Mouse (Mus musculus) stomach, embryonic 15.5 days (tissue): Measurements from ENCODE around the gene Mast1. TPM values are rescaled to one million over a fixed set of nuclear protein-coding genes. Genes with fewer than 3 reads are reported as not detected.

Experiments used
- ATAC-seq: fragments of 200-750 bp; cut with Nextera tagmentation; 2 replicates; pipeline ENCODE4 v1.8.0; 2017; ENCODE audit warnings: low read depth, moderate number of reproducible peaks, moderate TSS enrichment; ENCODE audit not compliant: insufficient read depth, low FRiP score
- H3K27ac ChIP-seq: fragments of 300-500 bp; sonication (generic); 2 replicates; pipeline ENCODE4 v1.5.1; 2015; ENCODE audit warnings: mild to moderate bottlenecking, inconsistent platforms
- H3K27me3 ChIP-seq: fragments of 300-500 bp; sonication (generic); replicated peaks from 2 replicates; pipeline ENCODE4 v1.6.1; 2015; ENCODE audit warnings: inconsistent platforms
- H3K36me3 ChIP-seq: fragments of 300-500 bp; sonication (generic); 2 replicates; pipeline ENCODE4 v1.6.1; 2015; ENCODE audit warnings: inconsistent platforms
- H3K4me1 ChIP-seq: fragments of 300-500 bp; sonication (generic); 2 replicates; pipeline ENCODE4 v1.6.1; 2015; ENCODE audit warnings: inconsistent platforms
- H3K4me2 ChIP-seq: fragments of 300-500 bp; sonication (generic); 2 replicates; pipeline ENCODE4 v1.6.1; 2015; ENCODE audit warnings: mild to moderate bottlenecking, inconsistent platforms
- H3K4me3 ChIP-seq: fragments of 300-500 bp; sonication (generic); replicated peaks from 2 replicates; pipeline ENCODE4 v1.5.1; 2015; ENCODE audit warnings: inconsistent platforms
- H3K9ac ChIP-seq: fragments of 300-500 bp; sonication (generic); 2 replicates; pipeline ENCODE4 v1.6.1; 2015; ENCODE audit warnings: inconsistent platforms
- H3K9me3 ChIP-seq: fragments of 300-500 bp; sonication (generic); 2 replicates; pipeline ENCODE4 v1.6.1; 2016; ENCODE audit warnings: inconsistent platforms
- WGBS: fragments of 180-500 bp; shearing (Covaris S2); methylation state at CpG from one replicate; pipeline ENCODE4 v1.1.7; 2015; 5-methylcytosine and 5-hydroxymethylcytosine counted together
- polyA plus RNA-seq: library from polyadenylated mRNA; unstranded; fragments of >200 nt; fragmentation: Nextera tagmentation; extraction: Ambion mirVana; gene quantifications from 2 replicates; pipeline ENCODE4 v1.2.1, GENCODE M21; 2015

The Mast1 gene
- polyA plus RNA-seq, 1 experiment from 2014 or later: 2.2 TPM

GRCm38 (mm10) chr8:84933767-84934559 is 3.2 kb downstream of the Mast1 start:
- no peak overlapping the region for H3K9ac ChIP-seq
- ATAC-seq: no peak
- no peak overlapping the region for H3K4me2 ChIP-seq
- no peaks in the 10 kb centered on the region for H3K9me3 ChIP-seq
- no peak overlapping the region for H3K4me3 ChIP-seq
- H3K4me1 ChIP-seq: peaks cover 16% of the 10 kb centered on the region
- peaks cover 71% of the 10 kb centered on the region for H3K27me3 ChIP-seq
- WGBS: 76% methylated on average over 16 of the region's 16 CpGs
- H3K36me3 ChIP-seq: no peaks in the 10 kb centered on the region
- no peak overlapping the region for H3K27ac ChIP-seq

GRCm38 (mm10) chr8:84930582-84930981 is 6.6 kb downstream of the Mast1 start:
- no peak overlapping the region for H3K4me3 ChIP-seq
- H3K9ac ChIP-seq: no peak overlapping the region
- H3K36me3 ChIP-seq: no peaks in the 10 kb centered on the region
- peaks cover 52% of the 10 kb centered on the region for H3K27me3 ChIP-seq
- H3K4me2 ChIP-seq: no peak overlapping the region
- WGBS: 84% methylated on average over 13 of the region's 13 CpGs
- ATAC-seq: no peak
- no peaks in the 10 kb centered on the region for H3K9me3 ChIP-seq
- no peak overlapping the region for H3K27ac ChIP-seq
- H3K4me1 ChIP-seq: 0 out of 2 replicates have a peak, but pooled peaks cover 7% of the 10 kb centered on the region

GRCm38 (mm10) chr8:84928456-84929306 is 8.5 kb downstream of the Mast1 start:
- Histone ChIP-seq H3K27ac (no peak overlapping the region), H3K9me3 (no peaks in the 10 kb centered on the region), H3K4me3 (peak overlapping the region; percentile 31), H3K27me3 (peaks cover 33% of the 10 kb centered on the region), H3K4me1 (0 out of 2 replicates have a peak, but pooled peaks cover 7% of the 10 kb centered on the region), H3K4me2 (peak overlapping the region; percentile 70), H3K36me3 (no peaks in the 10 kb centered on the region), H3K9ac (no peak overlapping the region)
- ATAC-seq: peak; percentile 71; the same call in 1 of the 2 replicates
- WGBS: 2% methylated on average over 50 of the region's 52 CpGs

GRCm38 (mm10) chr8:84927513-84927912 is 9.6 kb downstream of the Mast1 start:
- H3K4me3 ChIP-seq: no peak overlapping the region
- no peak overlapping the region for H3K27ac ChIP-seq
- peaks cover 32% of the 10 kb centered on the region for H3K27me3 ChIP-seq
- H3K4me2 ChIP-seq: no peak overlapping the region
- H3K36me3 ChIP-seq: no peaks in the 10 kb centered on the region
- 86% methylated on average over 1 of the region's 1 CpGs for WGBS
- ATAC-seq: no peak
- H3K4me1 ChIP-seq: 0 out of 2 replicates have a peak, but pooled peaks cover 7% of the 10 kb centered on the region
- H3K9me3 ChIP-seq: no peaks in the 10 kb centered on the region
- no peak overlapping the region for H3K9ac ChIP-seq

- Histone ChIP-seq H3K4me1 (0 out of 2 replicates have a peak, but pooled peaks cover 7% of the 10 kb centered on the region), H3K9ac (no peak overlapping the region), H3K27ac (no peak overlapping the region), H3K4me3 (no peak overlapping the region), H3K27me3 (peaks cover 21% of the 10 kb centered on the region), H3K9me3 (no peaks in the 10 kb centered on the region), H3K4me2 (no peak overlapping the region), H3K36me3 (no peaks in the 10 kb centered on the region)
- ATAC-seq: no peak
- 64% methylated on average over 7 of the region's 7 CpGs for WGBS
These were observed 11.6 kb downstream of the Mast1 start for GRCm38 (mm10) chr8:84925557-84925956.

GRCm38 (mm10) chr8:84921596-84921995 is 15.6 kb downstream of the Mast1 start:
- H3K4me2 ChIP-seq: no peak overlapping the region
- no peak for ATAC-seq
- no peaks in the 10 kb centered on the region for H3K36me3 ChIP-seq
- H3K4me1 ChIP-seq: no peaks in the 10 kb centered on the region
- H3K4me3 ChIP-seq: no peak overlapping the region
- WGBS: 65% methylated on average over 2 of the region's 2 CpGs
- no peak overlapping the region for H3K27ac ChIP-seq
- H3K27me3 ChIP-seq: no peaks in the 10 kb centered on the region; the same call in 1 of the 2 replicates
- no peaks in the 10 kb centered on the region for H3K9me3 ChIP-seq
- no peak overlapping the region for H3K9ac ChIP-seq

- ATAC-seq: no peak
These were observed 18.5 kb downstream of the Mast1 start for GRCm38 (mm10) chr8:84918646-84919045.

GRCm38 (mm10) chr8:84917781-84918180 is 19.4 kb downstream of the Mast1 start:
- peaks cover 3% of the 10 kb centered on the region for H3K4me1 ChIP-seq
- no peak overlapping the region for H3K9ac ChIP-seq
- 35% methylated on average over 20 of the region's 20 CpGs for WGBS
- H3K36me3 ChIP-seq: no peaks in the 10 kb centered on the region
- no peak overlapping the region for H3K4me2 ChIP-seq
- no peak for ATAC-seq
- H3K4me3 ChIP-seq: no peak overlapping the region
- H3K27me3 ChIP-seq: peaks cover 4% of the 10 kb centered on the region
- H3K9me3 ChIP-seq: peaks cover 3% of the 10 kb centered on the region; the same call in 1 of the 2 replicates
- no peak overlapping the region for H3K27ac ChIP-seq

More at GRCm38 (mm10) chr8:84918646-84919045, 18.5 kb downstream of the Mast1 start:
- H3K27ac ChIP-seq: no peak overlapping the region
- no peaks in the 10 kb centered on the region; the same call in 1 of the 2 replicates for H3K27me3 ChIP-seq
- H3K9me3 ChIP-seq: peaks cover 3% of the 10 kb centered on the region; the same call in 1 of the 2 replicates
- H3K4me3 ChIP-seq: no peak overlapping the region
- no peaks in the 10 kb centered on the region for H3K36me3 ChIP-seq
- no peaks in the 10 kb centered on the region for H3K4me1 ChIP-seq
- no peak overlapping the region for H3K4me2 ChIP-seq
- WGBS: 87% methylated on average over 15 of the region's 15 CpGs
- H3K9ac ChIP-seq: no peak overlapping the region

GRCm38 (mm10) chr8:84915269-84915668 is 21.9 kb downstream of the Mast1 start:
- no peak for ATAC-seq
- WGBS: 78% methylated on average over 8 of the region's 8 CpGs
- no peak overlapping the region for H3K9ac ChIP-seq
- peaks cover 5% of the 10 kb centered on the region for H3K4me1 ChIP-seq
- H3K27ac ChIP-seq: no peak overlapping the region
- no peak overlapping the region for H3K4me3 ChIP-seq
- H3K27me3 ChIP-seq: peaks cover 23% of the 10 kb centered on the region
- no peak overlapping the region for H3K4me2 ChIP-seq
- H3K36me3 ChIP-seq: no peaks in the 10 kb centered on the region
- H3K9me3 ChIP-seq: peaks cover 3% of the 10 kb centered on the region; the same call in 1 of the 2 replicates

- Histone ChIP-seq H3K9ac (no peak overlapping the region), H3K27me3 (peaks cover 27% of the 10 kb centered on the region), H3K9me3 (peaks cover 3% of the 10 kb centered on the region; the same call in 1 of the 2 replicates), H3K4me2 (peak overlapping the region; percentile 93), H3K4me1 (peaks cover 12% of the 10 kb centered on the region), H3K4me3 (no peak overlapping the region), H3K27ac (no peak overlapping the region), H3K36me3 (no peaks in the 10 kb centered on the region)
- 34% methylated on average over 4 of the region's 4 CpGs for WGBS
- ATAC-seq: no peak
These were observed 23.2 kb downstream of the Mast1 start for GRCm38 (mm10) chr8:84913960-84914359.

- Histone ChIP-seq H3K9me3 (peaks cover 3% of the 10 kb centered on the region; the same call in 1 of the 2 replicates), H3K27me3 (peaks cover 27% of the 10 kb centered on the region), H3K27ac (no peak overlapping the region; the same call in 1 of the 2 replicates), H3K4me2 (peak overlapping the region; percentile 93), H3K4me1 (peaks cover 15% of the 10 kb centered on the region), H3K4me3 (peak overlapping the region; percentile 48), H3K9ac (no peak overlapping the region), H3K36me3 (no peaks in the 10 kb centered on the region)
- 10% methylated on average over 9 of the region's 9 CpGs for WGBS
- no peak for ATAC-seq
These were observed 23.7 kb downstream of the Mast1 start for GRCm38 (mm10) chr8:84913502-84913900.
